Mouse (Mus musculus) gastrocnemius, postnatal 25 days (tissue): ENCODE results near the gene Ppp1r14a. TPM values are rescaled to one million over a fixed set of nuclear protein-coding genes. Genes with fewer than 3 reads are reported as not detected.
A peak's percentile ranks its signal among the peaks of the same experiment; 100 is the strongest.

Experiments used
- DNase-seq: peaks from one replicate; pipeline ENCODE4 v3.0.0; 2022
- total RNA-seq, 2 experiments: library from RNA; stranded (reverse); gene quantifications; 1 replicate in 1 of 2; 2 replicates in 1 of 2; pipeline ENCODE4 v1.2.3; 2021

Ppp1r14a gene
- total RNA-seq, 2 experiments from 2014 or later, result 5.2 to 6.5 TPM

DNA sequence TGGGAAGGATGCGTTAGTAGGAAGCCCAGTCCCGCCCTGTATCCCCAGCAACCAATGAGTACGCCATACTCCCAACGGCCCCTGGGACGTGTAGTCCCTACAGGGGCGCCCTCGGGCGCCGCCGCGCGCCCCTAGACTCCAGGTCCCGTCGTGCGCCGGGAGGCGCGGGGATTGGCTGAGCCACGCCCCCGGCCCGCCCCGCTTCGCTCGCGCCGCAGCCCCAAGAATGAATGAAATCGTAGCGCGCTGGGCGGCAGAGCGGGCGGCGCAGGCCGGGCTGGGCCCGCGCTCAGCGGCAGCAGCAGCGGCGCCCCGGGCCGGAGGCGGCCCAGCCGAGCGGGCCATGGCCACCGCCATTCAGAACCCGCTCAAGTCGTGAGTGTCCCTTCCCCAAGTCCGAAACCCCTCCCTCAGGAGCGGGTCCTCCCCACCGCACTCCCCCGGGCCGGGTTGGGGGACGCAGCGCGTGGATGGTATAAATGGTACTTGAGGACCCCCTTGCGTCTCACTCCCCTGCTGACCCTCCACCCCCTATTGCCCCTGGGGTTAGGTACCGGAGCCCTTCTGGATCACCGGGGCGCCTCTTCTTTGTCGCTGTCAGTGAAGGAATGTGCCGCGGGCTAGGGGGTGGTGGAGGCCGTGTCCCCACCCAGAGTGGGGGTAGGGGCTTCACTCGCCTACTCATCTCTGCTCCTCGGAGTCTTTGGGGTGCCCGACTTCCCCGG lies 14.8 kb downstream of the Ppp1r14a start, which contains the start of gene Dpf1:
Dpf1 (plus strand) TSS at position 214 of the 725 bp plus-strand sequence.
- peak; percentile 83 for DNase-seq

DNA sequence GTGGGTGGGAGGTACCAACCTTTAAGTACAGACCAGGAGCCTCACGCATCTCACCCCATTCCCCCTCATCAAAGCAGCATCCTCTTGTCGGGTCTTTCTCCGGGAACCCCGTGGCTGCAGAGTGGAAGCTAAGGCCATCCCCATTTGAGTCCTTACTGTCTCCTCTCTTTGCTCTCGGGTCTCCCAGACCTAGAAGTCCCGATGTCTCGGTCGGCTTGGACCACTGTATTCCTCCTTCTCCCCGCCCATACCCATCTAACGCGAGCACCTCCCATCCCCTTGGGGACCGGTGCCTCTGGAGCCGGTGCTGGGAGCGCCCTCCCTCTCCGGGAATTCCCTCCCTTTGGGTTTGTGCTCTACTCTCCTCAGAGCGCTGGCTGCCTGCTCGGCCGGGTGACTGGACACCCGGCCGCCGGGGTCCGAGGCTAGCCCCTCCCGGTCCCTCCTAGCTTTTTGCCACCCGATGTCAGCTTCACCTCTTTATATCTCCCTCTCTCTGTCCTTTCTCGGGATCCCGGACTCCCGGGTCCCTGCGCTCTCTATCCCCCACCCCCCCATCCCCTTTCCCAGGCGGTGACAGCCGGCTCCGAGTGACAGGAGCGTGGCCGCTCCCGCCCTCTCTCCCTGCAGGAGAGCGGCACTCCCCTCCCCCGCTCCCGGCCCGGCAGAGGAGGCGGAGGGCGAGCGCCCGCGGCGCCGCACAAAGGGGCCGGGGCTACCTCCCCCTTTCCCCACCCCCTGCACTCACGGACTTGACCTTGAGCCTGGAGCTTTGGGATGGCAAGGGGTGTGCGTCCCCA lies 15.6 kb downstream of the Ppp1r14a start:
- DNase-seq, result no peak

DNA sequence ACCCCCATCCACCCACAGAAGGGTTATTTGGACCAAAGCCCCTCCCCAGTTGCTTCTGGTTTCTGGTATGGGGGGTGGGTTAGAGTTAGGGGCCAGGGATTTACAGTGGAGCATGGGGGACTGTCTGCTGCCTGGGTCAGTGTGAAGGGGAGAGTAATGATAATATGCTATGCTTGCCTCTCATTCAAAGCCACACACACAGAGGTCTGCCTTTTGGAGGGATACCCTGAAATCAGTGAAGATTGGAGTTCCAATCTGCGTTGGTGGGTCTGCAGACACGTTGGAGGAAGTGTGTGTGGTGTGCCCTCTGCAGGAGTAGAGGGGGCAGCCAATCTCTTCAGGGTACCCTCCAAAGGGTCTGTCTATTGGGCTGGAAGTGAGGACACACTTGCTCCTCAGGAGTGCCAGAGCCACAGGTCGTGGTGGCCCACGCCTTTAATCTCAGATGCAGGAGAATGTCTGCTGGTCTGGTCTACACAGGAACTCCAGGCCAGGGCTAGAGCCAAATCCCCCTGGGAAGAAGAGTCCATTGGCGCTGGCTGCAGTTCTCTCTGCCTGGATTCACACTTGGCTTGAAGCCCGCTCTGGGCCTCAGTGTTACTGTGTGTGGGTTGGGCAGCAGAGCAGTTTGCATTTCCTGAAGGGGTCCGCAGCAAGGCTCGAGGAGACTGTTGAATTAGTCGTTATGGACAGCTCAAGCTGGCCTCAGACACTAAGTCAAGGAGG lies 16.3 kb downstream of the Ppp1r14a start:
- DNase-seq, result no peak

DNA sequence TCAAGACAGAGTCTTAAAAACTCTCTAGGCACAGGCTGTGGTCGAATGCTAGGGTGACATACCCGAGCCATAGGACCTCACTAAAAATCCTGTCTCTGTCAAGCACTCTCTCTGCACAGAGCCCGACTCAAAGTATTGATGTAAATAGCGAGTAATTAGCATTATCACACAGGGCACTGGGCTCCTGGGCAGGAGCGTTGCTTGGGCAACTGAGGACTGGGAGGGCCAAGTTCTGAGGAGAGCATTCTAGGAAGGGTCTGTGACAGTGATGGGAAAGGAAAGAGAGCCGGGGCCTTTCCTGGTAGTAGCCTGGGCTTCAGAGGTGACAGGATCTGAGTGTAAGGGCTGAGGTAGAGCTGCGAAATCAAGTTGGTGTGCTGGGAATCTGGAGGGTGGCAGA lies 17.0 kb downstream of the Ppp1r14a start:
- no peak for DNase-seq

DNA sequence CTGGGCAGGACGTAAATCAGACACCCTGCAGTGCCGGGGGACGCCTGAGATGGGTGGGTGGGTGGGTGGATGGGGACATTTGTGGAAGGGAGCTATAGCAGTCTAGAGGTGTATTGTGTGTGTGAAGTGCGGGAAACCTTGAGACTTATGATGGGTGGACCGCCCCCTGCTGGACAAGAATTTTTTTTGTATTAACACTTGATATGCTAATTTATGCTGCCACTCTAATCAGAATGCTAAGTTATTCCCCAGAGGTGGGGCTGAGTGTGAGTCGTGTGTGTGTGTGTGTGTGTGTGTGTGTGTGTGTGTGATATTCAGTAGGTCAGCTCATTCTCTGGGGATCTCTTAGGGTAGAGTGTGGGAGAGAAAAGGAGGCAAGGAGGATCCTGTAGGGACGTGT lies 17.5 kb downstream of the Ppp1r14a start:
- no peak for DNase-seq

DNA sequence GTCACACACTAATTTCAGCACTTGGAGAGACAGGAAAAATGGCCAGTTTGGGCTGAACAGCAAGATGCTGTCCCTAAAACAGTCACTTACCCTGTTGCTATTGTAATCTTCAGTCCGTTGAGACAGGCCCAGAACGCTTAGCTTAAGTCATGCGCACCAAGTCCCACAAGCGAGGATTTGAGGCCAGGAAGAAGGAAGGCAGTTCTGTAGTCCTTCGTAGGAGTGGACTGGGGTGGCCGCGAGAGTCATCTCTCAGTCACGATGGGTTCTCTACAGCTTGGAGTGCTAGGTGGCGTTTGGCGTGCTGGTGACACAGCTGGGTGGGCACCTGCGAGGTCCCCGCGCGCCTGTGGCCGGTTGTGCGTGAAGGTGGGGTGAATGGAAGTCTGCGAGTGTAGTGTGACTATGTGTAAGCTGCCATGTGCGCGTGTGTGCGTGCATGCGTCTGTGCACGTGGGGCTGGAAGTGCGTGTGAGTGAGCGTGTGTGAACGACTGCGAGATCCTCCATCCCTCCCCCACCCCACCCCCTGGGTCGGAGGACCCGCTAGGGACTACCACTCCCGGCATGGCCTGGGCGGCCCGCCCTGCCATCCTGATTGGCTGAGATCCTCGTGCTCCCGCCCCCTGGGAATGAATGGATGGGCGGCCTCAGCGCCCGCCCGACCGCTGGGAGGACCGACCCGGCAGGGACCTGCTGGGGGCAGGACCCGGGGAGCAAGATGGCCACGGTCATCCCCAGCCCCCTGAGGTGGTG lies 18.4 kb downstream of the Ppp1r14a start:
- peak; percentile 91 for DNase-seq

DNA sequence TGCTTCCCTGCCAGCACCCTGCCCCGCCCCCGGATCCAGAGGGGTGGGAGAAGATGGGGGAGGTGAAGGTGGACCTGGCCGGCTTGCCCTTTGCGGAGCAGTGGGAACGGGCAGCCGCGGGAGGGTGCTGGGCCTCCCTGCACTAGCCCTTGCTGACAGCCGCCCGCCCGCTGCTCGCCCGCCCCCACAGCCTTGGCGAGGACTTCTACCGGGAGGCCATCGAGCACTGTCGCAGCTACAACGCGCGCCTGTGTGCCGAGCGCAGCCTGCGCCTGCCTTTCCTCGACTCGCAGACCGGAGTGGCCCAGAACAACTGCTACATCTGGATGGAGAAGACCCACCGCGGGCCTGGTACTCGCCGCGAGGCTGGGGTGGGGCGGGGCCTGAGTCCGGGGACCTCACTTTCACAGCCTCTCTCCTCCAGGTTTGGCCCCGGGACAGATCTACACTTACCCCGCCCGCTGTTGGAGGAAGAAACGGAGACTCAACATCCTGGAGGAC lies 20.2 kb downstream of the Ppp1r14a start:
- peak; percentile 47 for DNase-seq

DNA sequence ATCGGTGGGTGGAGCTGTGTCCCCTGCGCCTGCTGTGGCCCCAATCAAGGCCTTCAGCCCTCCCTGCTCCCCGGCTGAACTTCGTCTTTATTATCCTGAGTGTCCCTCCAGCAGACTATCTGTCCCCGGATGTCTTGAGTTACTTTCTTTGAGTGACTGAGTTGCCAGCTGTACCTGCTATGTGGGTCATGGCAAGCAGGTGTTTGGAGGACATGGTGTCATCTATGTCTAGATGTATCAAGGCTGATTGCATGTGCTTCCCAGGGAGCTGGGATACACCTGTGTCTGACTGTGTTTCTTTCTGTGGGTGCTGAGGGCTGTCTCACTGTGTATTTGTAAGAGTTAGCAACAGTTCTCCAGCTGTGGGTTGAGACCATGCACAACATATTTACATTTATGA lies 20.6 kb downstream of the Ppp1r14a start:
- no peak for DNase-seq

DNA sequence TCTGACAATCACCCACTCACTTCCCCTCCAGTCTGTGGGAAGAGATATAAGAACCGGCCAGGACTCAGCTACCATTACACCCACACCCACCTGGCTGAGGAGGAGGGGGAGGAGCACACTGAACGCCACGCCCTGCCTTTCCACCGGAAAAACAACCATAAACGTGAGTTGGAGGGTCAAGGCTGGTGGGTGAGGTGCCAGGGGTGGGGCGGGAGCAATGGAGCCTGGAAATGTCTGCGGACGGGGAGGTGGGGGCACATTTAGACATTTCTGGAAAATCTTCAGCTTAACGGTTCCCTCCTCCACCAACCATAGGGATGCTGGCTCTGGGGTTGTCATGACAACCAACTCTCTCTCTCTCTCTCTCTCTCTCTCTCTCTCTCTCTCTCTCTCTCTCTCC lies 23.9 kb downstream of the Ppp1r14a start:
- DNase-seq, result no peak

DNA sequence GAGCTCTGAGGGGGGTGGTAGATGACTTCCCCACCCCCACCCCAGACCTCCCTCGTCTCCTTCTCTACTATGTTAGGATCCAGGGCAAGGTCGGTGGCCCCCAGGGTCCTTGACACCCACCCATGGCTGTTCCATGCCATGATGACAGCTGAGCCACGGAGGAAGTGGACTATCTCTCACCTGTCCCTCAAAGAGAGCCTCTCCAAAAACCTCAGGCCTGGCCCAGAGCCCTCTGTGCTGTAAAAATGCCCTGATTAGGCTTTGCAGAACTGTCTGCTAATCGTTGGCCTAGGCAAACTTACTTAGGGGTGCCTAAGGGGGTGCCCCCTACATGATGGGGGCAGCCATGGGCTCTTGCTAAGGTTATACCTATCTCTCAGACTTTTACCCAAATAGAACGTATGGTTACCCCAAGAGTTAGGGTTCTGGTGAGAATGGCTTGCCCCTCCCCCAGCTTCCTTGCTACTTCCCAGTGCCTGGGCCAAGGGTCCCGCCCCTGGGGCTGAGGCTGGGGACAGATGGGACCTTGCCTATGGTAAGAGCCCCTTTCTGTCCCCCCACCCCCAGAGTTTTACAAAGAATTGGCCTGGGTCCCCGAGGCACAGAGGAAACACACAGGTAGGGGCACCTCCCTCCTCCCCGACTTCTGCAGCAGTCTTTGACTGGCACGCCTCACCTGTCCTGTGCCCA lies 24.6 kb downstream of the Ppp1r14a start:
- no peak for DNase-seq

DNA sequence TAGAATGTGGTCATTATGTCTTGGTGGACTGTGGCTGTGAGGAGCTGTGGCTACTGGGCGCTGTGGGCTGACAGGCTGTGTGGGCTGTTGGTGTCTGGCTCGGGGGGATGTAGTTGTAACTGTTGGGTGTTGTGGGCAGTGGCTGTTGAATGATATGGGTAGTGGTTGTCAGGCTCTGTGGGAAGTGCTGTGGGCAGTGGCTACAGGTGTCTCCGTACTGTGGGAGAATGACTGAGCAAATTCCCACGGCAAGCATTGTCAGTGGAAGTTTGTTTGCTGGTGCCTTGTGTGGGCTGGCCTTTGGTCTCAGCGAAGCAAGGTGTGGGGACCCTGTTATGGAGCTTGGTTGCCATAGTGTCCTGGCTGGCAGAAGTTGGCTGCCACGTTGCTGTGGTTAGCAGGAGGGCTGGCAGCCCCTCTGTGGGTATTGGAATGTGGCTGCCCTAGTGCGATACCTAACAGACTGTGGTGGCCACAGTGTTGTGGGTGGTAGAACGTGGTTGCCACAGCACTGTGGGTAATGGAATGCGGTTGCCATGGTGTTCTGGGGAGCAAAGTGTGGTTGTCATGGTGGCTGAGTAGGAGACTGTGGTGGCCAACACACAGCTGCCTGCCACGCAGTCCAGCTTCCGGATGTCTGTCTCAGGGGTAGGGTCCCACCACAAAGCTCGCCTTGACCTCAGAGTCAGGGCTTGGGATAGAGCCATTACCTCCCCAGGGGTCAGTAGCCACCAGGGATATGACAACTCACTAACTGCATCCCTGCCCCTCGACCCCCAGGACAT lies 25.9 kb downstream of the Ppp1r14a start:
- DNase-seq, result no peak

DNA sequence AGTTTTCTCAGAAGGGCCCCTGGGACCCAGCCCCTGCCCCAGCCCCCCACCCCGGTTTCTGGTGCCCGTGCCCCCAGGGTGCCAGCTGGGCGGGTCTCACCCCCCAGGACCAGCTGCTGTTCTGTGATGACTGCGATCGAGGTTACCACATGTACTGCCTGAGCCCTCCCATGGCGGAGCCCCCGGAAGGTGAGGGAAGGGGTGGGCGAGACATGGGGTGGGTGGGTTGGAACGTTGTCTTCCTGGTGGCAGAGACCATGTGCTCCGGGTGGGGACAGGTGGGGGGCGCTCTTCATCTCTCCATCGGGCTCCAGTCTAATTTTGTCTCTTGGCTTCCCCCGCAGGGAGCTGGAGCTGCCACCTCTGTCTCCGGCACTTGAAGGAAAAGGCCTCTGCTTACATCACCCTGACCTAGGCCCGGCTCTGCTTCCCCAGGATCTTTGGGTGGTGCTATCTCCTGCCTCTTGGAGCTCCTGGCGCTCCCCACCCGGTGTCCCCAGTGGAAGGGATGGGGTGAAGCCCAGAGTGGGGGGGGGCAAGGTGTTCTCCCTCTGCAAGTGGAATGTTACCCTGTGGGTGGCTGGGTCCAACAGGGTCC lies 27.1 kb downstream of the Ppp1r14a start:
- DNase-seq, result no peak

DNA sequence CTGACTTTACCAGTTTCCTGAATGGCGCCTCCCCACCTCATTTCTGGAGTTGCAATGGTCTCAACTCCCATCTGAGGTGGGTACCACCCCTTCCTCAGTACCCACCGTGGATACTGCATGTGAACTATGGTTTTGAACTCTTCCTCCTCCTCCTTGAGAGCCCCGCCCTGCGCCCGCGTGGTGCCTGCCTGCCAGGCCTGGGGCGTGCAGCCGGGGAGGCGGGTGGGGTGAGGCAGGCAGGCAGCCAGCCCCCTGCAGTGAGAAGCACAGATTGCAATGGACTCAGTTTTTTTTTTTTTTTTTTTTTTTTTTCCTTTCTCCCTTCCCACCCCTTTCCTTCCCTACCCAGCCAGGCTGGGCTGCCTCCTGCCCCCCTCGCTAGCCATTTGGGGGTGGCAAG lies 27.9 kb downstream of the Ppp1r14a start:
- DNase-seq, result peak; percentile 53

DNA sequence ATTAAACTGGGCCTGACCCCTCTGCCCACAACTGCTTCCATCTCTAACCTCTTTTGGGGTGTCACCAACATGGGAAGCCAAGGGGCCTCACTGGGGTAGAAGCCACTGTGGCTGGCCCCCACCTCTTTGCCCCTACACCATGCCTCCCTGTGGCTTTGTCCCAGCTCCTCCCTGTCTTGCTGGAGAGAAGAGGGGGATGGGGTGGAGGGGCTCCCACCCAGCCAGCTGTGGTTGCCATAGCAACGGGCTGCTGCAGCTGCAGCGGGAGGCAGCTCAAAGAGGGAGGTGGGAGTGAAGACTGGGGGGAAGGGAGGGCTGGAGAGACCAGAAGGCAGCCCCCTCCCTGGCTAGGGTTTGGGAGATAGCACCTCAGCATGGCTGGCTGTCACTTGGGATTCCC lies 28.4 kb downstream of the Ppp1r14a start:
- DNase-seq, result peak; percentile 42

DNA sequence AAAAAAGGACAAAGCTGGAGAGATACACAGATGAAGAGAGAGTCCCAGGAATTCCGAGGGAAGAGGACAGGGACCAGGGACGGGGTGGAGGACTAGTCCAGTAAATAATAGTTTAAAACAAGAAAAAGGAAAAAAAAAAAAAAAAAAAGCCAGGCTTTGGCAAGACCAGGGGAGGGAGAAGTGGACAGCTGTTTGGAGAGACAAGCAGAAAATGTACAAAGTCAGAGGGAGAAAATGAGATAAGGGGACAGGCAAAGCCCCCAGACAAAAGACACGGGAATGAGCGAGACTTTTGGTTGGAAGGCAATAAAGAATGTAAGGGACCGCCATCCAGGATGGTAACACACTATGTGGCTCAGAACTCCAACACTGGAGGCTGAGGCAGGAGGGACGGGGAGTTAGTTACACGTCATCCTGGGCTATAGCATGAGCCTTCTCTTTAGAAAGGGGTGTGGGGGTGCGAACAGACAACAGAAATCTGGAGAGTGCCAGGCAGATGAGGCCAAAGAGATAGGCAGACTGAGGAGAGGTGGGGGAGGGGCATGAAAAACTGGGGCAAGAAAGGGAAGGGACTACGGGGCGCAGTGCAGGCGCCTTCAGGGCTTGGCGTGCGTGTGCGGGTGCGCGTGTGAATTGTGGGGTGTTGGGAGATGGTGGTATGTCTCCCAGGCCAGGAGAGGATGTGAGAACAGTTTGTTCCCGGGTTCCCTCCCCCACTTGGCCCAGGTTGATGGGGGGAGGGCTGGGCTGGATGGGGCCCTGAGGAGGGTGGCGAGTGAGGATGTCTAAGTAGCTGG lies 29.2 kb downstream of the Ppp1r14a start:
- peak; percentile 79 for DNase-seq

DNA sequence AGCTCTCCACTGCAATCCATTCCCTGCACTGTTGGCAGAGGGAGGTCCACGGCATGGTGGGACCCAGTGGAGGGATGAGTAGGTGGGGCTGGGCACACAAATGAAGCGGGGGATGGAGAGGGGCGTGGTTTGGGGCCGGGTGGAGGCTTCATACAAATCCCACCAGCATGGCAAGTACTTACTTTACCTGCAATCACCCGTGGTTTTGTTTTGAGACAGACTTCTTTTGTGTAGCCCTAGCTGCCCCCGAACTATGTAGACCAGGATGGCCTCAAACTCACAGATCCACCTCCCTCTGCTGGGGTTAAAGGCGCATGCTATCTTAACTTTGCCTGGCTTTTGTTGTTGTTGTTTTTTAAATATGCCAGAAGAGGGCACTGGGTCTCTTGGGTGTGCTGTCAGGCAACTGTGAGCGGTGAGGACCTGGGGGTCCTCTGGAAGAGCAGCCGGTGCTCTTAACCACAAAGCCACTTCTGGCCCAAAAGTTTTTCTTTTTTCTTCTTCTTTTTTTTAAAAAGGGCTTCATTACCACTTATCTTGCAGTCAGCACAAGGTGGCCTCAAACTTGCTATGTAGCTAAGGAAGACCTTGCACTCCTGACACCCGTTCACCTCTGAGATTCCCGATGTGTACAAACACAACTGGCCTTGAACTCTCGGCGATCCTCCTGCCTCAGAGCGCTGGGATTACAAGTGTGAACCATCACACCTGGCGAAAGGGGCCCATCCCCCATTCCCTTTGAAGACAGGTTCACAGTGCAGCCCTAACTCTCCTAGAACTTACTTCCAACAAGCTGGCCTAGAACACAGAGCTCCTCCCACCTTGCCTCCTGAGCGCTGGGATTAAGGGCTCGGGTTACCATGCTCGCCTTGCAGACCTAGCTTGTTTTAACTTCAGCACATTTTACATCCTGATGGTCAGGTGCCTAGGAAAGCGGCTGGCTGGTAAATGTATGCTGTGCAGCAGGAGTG lies 30.5 kb downstream of the Ppp1r14a start:
- peak; percentile 29 for DNase-seq

DNA sequence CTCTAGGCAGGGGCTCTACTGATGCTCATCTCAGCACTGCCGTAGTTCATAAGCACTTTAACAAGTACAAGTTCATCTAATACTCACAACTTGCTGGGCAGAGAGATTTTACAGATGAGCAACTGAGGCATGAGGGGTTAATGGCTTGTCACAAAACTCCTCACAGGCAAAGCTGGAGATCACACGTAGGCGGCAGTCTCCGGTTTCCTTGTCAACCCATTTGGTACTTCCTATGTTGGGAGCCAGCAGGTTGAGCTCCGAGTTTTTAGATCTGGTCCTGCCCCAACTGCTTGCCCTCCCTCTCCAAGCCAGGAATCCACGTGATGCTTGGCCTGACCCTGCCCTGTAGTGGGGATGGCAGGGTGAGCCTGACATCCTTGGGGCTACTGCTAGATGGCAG lies 38.0 kb downstream of the Ppp1r14a start:
- no peak for DNase-seq

DNA sequence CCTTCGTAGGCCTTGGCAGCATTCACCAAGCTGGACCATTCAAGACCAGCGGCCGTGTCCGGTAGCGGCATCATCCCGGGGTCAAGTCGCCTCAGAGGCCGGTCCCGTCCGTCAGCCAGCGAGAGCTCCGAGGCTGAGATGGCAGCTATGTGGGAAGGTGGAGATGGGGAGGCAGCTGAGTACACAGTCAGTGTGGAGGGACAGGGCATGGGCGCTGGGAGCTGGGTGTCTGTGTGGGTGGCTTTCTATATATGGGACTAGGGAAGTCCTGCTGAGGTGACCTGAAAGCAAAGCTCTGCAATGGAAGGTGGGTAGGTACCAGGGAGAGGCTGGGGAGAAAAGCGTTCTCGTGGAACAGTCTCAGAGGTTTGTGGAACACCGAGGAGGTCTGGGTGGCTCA lies 39.9 kb downstream of the Ppp1r14a start:
- DNase-seq, result no peak
